Mouse (Mus musculus) c-Kit-positive CD71-positive TER-119-positive erythroid progenitor cells, embryonic 14.5 days (primary cell): ENCODE measurements around the gene Tango2.

ENCODE experiments used
- DNase-seq: peaks from one replicate; pipeline ENCODE4 v3.0.0-alpha.2; 2013; ENCODE audit warnings: low spot score

Tango2 gene

DNA sequence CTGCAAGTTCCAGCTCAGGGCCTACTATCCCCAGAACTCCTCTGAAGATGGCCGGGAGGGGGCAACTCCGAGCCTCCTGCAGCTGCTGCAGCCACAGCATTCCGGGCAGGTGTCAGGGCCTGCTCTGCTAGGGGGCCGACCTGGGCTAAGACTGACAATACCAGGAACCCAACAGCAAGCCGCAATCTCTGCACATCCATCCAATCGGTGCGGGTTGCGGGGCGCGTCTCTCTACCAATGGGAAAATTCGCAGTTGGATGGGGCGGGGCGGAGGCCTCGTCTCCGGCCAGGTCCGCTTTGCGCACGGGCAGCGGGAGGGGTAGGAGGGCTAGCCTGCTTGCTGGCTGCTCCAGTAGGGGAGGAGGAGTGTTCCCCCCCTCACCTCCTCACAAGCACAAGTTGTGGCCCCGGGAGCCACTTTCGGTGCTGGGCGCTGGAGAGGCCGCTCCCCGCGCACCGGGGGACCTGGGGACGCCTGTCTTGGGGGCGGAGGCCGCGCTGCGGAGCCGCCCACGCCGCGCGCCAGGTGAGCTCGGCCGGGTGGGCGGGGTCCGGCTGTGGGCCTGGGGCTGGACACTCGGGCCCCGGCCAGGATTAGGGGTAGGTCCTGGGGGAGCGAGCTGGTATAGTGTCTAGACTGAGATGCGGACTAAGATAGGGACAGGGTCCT is at the start of gene Tango2, which contains the start of gene Arvcf:
Gene Tango2 (minus strand): TSS at position 173 of the 670 bp plus-strand sequence.
Gene Arvcf (plus strand): TSS at position 252 of the 670 bp plus-strand sequence.
- DNase-seq, result no peak

DNA sequence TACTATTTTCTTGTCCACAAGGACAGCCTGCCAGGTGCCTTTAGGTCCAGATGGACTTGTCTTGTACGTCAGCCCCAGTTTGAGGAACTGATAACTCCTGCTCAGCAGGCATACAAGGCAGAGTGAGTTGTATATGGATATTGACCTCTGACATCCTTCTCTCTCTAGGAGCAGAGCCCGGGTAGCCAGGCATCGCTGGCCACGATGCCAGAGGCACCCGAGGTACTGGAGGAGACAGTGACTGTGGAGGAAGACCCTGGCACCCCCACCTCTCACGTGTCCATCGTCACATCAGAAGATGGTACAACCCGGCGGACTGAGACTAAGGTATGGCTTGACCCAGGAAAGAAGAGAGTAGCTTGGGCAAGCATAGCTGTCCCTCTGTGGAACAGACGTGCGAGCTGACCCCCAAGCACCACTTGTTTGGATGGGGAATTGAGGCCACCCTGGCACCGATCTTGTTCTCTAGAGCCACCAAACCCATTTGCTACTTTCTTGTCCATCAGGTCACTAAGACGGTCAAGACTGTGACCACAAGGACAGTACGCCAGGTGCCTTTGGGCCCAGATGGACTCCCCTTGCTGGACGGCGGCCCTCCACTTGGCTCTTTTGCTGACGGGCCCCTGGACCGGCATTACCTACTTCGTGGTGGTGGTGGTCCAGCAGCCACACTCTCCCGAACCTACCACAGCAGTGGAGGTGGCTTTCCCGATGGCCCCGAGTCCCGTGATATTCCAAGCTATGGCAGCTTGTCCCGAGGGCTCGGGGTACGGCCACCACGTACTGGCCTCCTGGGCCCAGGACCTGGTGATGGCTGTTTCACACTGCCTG is 49.1 kb upstream of the Tango2 start:
- DNase-seq, result no peak

DNA sequence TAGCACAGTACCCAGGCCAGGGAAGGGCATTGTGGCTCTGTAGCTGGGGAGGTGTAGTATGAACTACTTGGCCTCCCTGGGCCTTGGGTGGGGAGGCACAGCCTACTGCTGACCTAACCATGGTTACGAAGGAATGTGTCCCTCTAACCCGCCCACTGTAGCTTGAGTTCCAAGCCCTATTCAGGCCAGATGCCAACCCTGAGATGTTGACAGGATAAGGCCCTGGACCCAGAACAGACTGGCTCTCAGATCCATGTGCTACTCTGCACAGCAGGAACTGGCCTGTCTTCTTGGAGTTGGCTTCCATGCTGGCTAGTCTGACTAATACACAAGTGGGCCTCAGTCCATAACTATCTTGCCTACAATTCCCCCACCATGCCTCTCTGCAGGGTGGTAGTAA is 48.3 kb upstream of the Tango2 start:
- no peak for DNase-seq

DNA sequence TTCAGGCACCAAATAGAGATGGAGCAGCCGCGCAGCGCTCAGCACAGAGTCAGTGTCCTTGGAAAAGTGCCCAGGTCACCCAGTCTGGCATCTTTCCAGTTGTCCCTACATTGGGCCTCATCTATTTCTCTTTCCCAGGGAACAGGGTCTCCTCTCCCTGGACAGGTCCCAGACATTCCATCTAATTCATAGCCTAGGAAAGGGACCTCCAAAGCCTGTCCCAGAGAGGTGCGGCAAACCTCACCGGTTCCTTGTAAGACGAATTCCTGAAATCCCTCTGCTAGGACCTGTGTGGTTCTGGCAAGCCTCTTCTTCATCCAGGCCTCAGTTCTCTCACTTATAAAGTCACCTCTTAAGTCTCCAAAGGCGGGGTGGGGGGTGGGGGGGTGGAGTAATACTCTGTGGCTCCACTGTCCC is 47.7 kb upstream of the Tango2 start:
- DNase-seq, result no peak

- no peak for DNase-seq
Observed at GRCm38 (mm10) chr16:18394777-18395619, 47.1 kb upstream of the Tango2 start.

- no peak for DNase-seq
Observed at GRCm38 (mm10) chr16:18394056-18394455, 46.2 kb upstream of the Tango2 start.

DNA sequence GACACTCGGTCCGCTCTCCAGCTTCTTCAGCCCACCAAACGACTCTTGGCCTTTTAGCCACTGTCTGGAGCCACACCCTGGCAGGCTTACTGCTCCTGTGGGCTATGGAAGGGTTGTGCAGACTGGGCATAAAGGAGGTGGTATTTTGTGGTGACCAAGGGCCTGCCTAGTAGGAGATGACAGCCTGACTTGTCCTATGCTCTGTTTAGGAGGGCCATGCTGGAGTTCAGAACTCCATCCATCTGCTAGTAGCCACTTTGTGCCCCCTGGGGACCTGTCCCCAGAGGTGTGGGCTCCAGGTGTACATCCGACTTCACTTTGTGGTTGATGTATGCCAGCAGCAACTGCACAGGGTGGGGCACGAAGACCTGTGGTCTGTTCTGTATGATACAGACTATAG is 45.7 kb upstream of the Tango2 start:
- no peak for DNase-seq

GRCm38 (mm10) chr16:18392469-18393426 is 44.8 kb upstream of the Tango2 start:
- DNase-seq, result peak; percentile 83

DNA sequence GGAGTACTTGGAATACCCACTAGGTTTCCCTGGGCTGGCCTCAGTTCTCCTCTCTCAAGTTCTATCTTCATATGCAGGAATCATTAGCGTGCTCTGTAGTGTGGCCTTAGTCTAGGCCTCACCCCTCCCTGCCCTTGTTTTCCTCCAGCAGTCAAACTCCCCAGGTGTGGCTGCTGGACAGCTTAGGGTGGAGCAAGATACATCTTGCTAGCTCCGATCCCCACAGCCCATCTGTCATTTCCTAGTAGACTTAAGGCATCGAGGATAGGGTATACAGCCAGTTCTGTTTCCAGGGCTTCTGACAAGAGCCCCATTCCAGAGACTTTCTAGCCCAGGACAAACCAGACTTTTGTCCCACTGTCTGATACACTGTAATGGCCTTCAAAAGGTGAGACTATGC is 43.8 kb upstream of the Tango2 start:
- DNase-seq, result no peak

GRCm38 (mm10) chr16:18391127-18391526 is 43.2 kb upstream of the Tango2 start:
- DNase-seq, result no peak

GRCm38 (mm10) chr16:18390399-18390798 is 42.5 kb upstream of the Tango2 start:
- DNase-seq, result no peak

- DNase-seq, result no peak
Observed at GRCm38 (mm10) chr16:18388583-18389435, 40.9 kb upstream of the Tango2 start.

- peak; percentile 52 for DNase-seq
Observed at GRCm38 (mm10) chr16:18387704-18388582, 40.0 kb upstream of the Tango2 start.

DNA sequence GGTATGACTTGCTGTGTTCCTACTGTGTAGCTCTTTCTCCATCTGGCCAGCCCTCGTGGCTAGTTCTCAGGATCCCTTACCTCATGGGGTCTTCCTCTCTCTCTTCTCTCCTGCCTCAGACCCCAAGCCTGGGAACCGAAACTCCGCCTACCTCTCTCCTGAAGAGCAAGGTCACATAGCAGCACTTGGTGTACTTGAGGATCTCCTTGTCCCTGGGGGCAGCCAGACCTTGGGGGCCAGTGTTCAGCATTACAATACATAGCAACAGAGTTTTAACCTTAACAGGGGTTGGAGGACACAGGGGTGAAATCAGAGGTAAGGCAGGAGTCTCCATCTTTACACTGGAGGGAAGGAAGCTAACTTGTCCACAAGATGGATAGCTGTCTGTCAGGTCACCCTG is 39.1 kb upstream of the Tango2 start:
- no peak for DNase-seq

GRCm38 (mm10) chr16:18386451-18386850 is 38.5 kb upstream of the Tango2 start:
- no peak for DNase-seq

DNA sequence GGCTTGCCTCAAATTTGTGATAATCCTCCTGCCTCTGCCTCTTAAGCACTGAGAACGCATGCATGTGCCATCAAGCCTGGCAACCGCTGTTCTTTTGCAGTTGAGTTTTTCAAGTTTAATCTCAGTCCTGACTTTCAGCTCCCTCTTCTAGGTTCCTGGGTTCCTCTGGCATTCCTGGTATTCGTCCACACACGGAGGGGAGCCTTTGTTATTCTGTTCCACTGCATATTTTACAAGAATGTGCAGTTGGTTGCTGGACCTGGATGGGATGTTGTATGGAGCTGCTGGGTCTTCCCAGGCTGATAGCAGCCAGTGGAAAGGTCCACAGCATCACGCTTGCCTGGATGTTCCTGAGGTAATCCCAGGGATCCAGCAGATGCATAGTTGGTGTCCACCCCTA is 37.5 kb upstream of the Tango2 start:
- DNase-seq, result no peak

GRCm38 (mm10) chr16:18384659-18385058 is 36.8 kb upstream of the Tango2 start:
- no peak for DNase-seq

DNA sequence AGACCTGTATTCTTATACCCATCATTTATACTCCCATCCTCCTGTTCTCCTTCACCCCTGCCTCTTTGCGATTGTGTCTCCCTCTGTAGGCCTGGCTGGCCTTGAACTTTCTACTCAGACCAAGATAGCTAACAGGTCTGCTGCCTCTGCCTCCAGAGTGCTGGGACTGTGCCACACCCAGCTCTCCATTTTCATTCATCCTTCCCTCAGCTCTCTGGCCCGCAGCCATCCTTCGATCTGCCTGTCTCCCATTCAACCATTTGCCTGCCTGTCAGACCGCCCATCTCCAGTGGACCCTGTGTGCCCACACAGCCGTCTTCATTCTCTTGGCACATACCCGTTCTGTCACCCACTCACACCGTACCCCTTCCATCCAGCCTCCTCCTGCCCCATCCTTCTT is 36.3 kb upstream of the Tango2 start:
- no peak for DNase-seq

- DNase-seq, result no peak
Observed at GRCm38 (mm10) chr16:18383756-18384155, 35.9 kb upstream of the Tango2 start.
